Mouse (Mus musculus) stomach, embryonic 14.5 days (tissue): ENCODE measurements at regions not wholly inside any gene's neighbourhood (a gene's known extent, or its start where the extent isn't known, plus 50 kb on each side); places are given as distances from the start of the nearest gene placed in this dataset.

Source experiments
- ATAC-seq: fragments of 200-750 bp; cut with Nextera tagmentation; 2 replicates; pipeline ENCODE4 v1.8.0; 2017; ENCODE audit warnings: low read depth, moderate TSS enrichment; ENCODE audit not compliant: insufficient number of reproducible peaks, insufficient read depth, low FRiP score
- H3K27ac ChIP-seq: fragments of 300-500 bp; sonication (generic); 2 replicates; pipeline ENCODE4 v1.5.1; 2014; ENCODE audit warnings: mild to moderate bottlenecking, low read length, moderate library complexity, mixed read lengths
- H3K27me3 ChIP-seq: fragments of 300-500 bp; sonication (generic); 2 replicates; pipeline ENCODE4 v1.6.1; 2014; ENCODE audit warnings: low read length, control low read depth, mixed read lengths; ENCODE audit not compliant: control insufficient read depth, insufficient read depth
- H3K36me3 ChIP-seq: fragments of 300-500 bp; sonication (generic); 2 replicates; pipeline ENCODE4 v1.6.1; 2014; ENCODE audit warnings: mild to moderate bottlenecking, control low read depth, low read length, moderate library complexity, mixed read lengths; ENCODE audit not compliant: control insufficient read depth, insufficient read depth
- H3K4me1 ChIP-seq: fragments of 300-500 bp; sonication (generic); 2 replicates; pipeline ENCODE4 v1.6.1; 2014; ENCODE audit warnings: low read length, control low read depth, mixed read lengths; ENCODE audit not compliant: control insufficient read depth, insufficient read depth
- H3K4me2 ChIP-seq: fragments of 300-500 bp; sonication (generic); replicated peaks from 2 replicates; pipeline ENCODE4 v1.6.1; 2014; ENCODE audit warnings: low read depth, low read length, control low read depth
- H3K4me3 ChIP-seq: fragments of 300-500 bp; sonication (generic); 2 replicates; pipeline ENCODE4 v1.5.1; 2014; ENCODE audit warnings: low read depth, low read length, control low read depth
- H3K9ac ChIP-seq: fragments of 300-500 bp; sonication (generic); replicated peaks from 2 replicates; pipeline ENCODE4 v1.6.1; 2014; ENCODE audit warnings: low read depth, mild to moderate bottlenecking, control low read depth, low read length, moderate library complexity, mixed read lengths
- H3K9me3 ChIP-seq: fragments of 300-500 bp; sonication (generic); 2 replicates; pipeline ENCODE4 v1.6.1; 2016; ENCODE audit warnings: low read depth, low read length, control low read depth; ENCODE audit not compliant: control insufficient read depth
- WGBS: fragments of 180-500 bp; shearing (Covaris S2); extraction: QIAGEN DNeasy Blood & Tissue Kit; methylation state at CpG from one replicate; pipeline ENCODE4 v1.1.7; 2014; 5-methylcytosine and 5-hydroxymethylcytosine counted together

DNA sequence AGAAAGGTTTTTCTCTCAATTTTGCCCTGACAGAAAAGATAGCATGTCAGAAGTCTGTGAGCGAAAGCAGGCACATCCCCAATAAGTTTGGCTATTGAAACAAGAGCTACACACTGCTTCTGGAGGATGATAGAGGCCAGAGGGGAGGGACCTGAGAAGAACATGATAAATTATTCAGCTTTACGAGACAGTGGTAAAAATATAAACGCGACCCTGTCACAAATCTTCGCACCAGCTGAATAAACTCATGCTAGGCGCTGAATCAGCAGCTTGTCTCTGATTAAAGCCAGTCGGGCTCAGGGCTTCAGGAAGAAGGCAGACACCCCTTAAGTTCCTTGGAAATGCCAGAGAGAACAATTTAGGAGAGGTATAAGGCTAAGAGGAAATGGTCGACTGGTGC lies 422.7 kb upstream of the Tnp1 start:
- whole genome bisulfite sequencing: 24% methylated on average over 8 of the region's 8 CpGs
- Histone ChIP-seq H3K36me3 (no peaks in the 10 kb centered on the region), H3K27ac (no peak overlapping the region), H3K9me3 (no peaks in the 10 kb centered on the region), H3K4me3 (no peak overlapping the region), H3K4me2 (no peak overlapping the region), H3K27me3 (no peaks in the 10 kb centered on the region), H3K9ac (no peak overlapping the region), H3K4me1 (peaks cover 4% of the 10 kb centered on the region; the same call in 1 of the 2 replicates)
- no peak for ATAC-seq

DNA sequence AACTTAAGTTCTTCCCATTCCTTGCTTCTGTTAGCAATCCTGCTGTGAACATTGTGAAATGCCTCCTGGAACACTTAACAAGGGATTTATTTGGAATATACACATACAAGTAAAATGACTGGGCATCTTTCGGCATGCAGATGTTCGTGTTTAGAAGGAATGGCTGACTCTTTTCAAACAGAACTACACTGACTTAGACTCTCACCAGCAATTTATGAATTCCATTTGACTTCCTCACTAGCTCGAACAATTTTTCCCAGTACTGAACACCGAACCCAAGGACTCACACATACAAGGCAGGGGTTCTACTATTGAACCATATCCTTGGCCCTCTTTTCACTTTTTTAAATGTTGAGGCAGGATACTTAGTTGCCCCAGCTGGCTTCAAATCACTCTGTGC lies 412.4 kb upstream of the Tnp1 start:
- Histone ChIP-seq H3K27ac (peak overlapping the region; percentile 72; the same call in 1 of the 2 replicates), H3K4me2 (no peak overlapping the region), H3K27me3 (no peaks in the 10 kb centered on the region), H3K4me1 (peaks cover 5% of the 10 kb centered on the region; the same call in 1 of the 2 replicates), H3K36me3 (no peaks in the 10 kb centered on the region), H3K9ac (no peak overlapping the region), H3K9me3 (no peaks in the 10 kb centered on the region), H3K4me3 (no peak overlapping the region)
- 52% methylated on average over 4 of the region's 4 CpGs for WGBS
- ATAC-seq: no peak

DNA sequence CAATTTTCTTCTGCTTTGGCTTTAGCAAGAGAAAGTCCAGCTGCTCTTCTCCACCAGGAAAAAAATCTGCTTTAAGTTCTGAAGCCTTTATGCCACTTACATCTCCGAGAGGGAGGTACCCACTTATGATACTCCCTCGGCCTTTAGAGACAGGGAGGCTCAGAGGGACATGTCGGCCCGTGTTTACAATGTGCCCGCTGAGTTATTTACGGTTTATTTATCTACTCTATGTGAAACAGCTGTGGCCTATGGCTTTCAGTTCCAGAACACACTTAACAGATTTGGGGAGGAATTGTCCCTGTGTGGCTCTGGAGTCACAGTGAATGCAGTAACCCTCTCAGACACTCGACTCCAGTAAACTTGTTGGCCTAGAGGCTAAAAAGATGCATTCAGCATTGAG lies 409.3 kb upstream of the Tnp1 start:
- Histone ChIP-seq H3K4me3 (no peak overlapping the region), H3K27ac (no peak overlapping the region), H3K9me3 (no peaks in the 10 kb centered on the region), H3K27me3 (no peaks in the 10 kb centered on the region), H3K4me1 (peaks cover 5% of the 10 kb centered on the region; the same call in 1 of the 2 replicates), H3K36me3 (no peaks in the 10 kb centered on the region), H3K4me2 (no peak overlapping the region), H3K9ac (no peak overlapping the region)
- ATAC-seq: peak; percentile 23; the same call in 1 of the 2 replicates
- 26% methylated on average over 7 of the region's 7 CpGs for WGBS

DNA sequence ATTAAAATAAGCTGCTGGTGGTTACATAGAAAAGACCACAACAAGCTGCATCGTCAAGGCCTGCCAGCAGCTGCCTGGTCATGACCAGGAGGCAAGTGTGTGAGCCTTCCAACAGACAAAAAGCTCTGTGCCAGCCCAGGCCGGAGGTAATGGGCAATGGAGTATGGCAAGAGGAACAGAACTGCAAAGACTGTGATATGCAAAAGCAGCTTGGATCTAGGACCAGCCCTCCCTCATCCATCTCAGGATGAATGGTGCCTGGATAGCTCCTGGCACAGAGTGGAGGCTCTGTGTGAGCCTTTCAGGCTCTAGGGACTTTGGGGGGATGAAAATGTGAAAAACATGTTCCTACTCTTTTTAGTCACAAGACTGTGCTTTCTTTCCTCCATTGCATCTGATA lies 402.5 kb upstream of the Tnp1 start:
- Histone ChIP-seq H3K27me3 (no peaks in the 10 kb centered on the region), H3K4me3 (no peak overlapping the region), H3K4me2 (no peak overlapping the region), H3K4me1 (no peaks in the 10 kb centered on the region), H3K9me3 (no peaks in the 10 kb centered on the region), H3K9ac (no peak overlapping the region), H3K36me3 (no peaks in the 10 kb centered on the region), H3K27ac (no peak overlapping the region)
- no peak for ATAC-seq
- 89% methylated on average over 2 of the region's 2 CpGs for WGBS

DNA sequence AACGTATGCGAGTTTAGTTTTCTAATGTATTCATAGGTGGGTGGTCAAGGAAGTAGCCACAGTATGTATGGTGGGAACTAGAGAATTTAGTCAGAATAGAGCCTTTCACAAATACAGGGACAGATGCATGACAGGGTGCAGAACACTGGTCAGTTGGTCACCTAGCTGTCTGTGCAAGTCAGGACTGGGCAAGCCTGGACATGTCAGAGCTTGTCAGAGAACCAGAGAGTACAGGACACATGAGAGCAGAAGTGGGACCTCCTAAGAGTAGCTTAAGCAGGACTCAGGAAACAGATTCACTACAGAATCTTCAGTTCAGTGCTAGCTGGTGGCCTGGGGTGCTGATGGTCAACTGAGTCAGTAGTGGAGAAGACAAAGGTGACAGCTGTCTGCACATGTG lies 395.7 kb upstream of the Tnp1 start:
- no peak for ATAC-seq
- H3K4me3 ChIP-seq: no peak overlapping the region
- WGBS: 94% methylated on average over 2 of the region's 2 CpGs
- no peak overlapping the region for H3K9ac ChIP-seq
- H3K27ac ChIP-seq: no peak overlapping the region
- no peaks in the 10 kb centered on the region for H3K4me1 ChIP-seq
- H3K36me3 ChIP-seq: no peaks in the 10 kb centered on the region
- H3K4me2 ChIP-seq: no peak overlapping the region
- H3K27me3 ChIP-seq: no peaks in the 10 kb centered on the region
- no peaks in the 10 kb centered on the region for H3K9me3 ChIP-seq

DNA sequence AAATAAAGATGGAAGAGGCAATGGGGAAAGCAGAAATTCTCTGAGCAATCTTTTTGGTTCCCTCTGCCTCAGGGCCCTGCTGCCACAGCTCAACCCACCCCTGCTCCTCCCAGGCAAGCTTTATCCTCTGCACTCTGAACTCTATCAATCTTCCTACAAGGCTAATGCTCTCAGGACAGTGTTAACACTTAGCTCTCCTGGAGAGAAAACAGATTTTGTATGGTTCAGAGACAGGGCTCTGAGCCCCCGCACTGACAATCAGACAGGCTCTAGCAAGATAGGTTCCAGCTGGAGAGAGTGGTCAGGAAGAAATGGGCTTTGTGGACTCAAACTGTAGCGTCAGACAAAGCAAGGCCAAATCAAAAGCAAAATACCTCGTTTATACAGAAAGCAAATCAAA lies 383.5 kb upstream of the Tnp1 start:
- peak; percentile 86; the same call in 1 of the 2 replicates for ATAC-seq
- Histone ChIP-seq H3K4me1 (peaks cover 14% of the 10 kb centered on the region; the same call in 1 of the 2 replicates), H3K27ac (peak overlapping the region; percentile 53; the same call in 1 of the 2 replicates), H3K36me3 (no peaks in the 10 kb centered on the region), H3K4me2 (no peak overlapping the region), H3K27me3 (no peaks in the 10 kb centered on the region), H3K9ac (no peak overlapping the region), H3K4me3 (no peak overlapping the region), H3K9me3 (0 out of 2 replicates have a peak, but pooled peaks cover 4% of the 10 kb centered on the region)
- 9% methylated on average over 3 of the region's 3 CpGs for WGBS

DNA sequence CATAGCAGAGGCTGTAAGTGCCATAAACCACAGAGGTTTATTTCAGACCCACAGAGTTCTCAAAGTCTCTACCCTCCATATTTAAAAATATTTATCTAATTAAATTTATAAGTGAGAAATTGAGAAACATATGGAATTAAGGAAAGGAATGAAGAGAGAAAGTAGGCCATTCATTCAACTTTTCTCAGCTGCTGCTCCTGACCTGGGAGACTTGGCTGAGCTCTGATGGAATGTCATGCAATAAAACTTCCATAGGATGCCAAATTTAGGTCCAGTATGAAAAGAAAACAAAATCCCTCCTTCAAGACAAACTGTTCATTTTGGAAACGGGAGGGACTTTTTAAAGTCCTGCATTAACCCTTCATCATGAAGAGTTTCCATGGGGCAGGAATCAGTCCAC lies 379.3 kb upstream of the Tnp1 start:
- WGBS: 31% methylated on average over 1 of the region's 1 CpGs
- H3K9me3 ChIP-seq: no peaks in the 10 kb centered on the region
- no peaks in the 10 kb centered on the region for H3K27me3 ChIP-seq
- H3K36me3 ChIP-seq: no peaks in the 10 kb centered on the region
- no peak for ATAC-seq
- H3K4me1 ChIP-seq: peaks cover 19% of the 10 kb centered on the region
- no peak overlapping the region for H3K9ac ChIP-seq
- no peak overlapping the region for H3K4me2 ChIP-seq
- no peak overlapping the region for H3K4me3 ChIP-seq
- peak overlapping the region; percentile 39; the same call in 1 of the 2 replicates for H3K27ac ChIP-seq

DNA sequence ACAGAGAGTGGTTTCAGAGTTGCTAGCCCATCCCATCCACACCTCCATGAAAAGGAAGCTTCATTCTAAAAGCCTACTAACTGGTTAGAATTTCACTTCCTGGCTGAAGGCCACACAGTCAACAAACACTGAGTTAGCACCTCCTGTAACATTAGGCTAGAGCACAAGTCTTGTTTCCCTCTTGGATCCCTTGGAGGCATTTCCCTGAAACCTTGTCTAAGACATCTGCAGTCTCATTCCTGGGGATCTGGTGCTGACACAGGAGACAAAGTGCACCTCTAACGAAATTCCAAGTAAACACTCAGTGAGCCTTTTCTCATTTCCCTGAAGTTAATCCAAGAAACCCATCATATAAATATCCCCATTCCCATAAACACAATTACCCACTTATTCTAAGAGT lies 378.8 kb upstream of the Tnp1 start:
- Histone ChIP-seq H3K36me3 (no peaks in the 10 kb centered on the region), H3K4me1 (peaks cover 18% of the 10 kb centered on the region), H3K27ac (peak overlapping the region; percentile 52; the same call in 1 of the 2 replicates), H3K9me3 (no peaks in the 10 kb centered on the region), H3K4me2 (no peak overlapping the region), H3K9ac (no peak overlapping the region), H3K27me3 (no peaks in the 10 kb centered on the region), H3K4me3 (no peak overlapping the region)
- ATAC-seq: no peak
- 21% methylated on average over 1 of the region's 1 CpGs for WGBS

DNA sequence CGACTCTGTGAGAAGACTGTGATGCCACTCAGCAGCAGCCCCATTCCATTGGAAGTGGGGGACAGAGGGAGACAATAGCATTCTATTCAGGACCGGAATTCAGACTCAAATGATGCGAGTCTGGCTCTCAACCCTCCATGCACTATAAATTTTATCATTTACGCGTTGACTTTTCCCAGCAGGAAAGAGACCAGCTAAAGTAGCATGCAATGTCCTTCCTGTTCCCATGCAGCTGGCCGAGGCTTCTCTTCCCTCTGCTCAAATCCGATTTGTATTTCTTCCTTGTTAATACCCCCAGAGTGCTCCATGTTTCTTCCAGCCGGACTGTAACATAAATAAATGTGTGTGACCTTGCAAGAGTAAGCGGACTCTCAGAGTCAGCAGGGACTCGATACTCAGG lies 376.4 kb upstream of the Tnp1 start:
- Histone ChIP-seq H3K27ac (peak overlapping the region; percentile 18; the same call in 1 of the 2 replicates), H3K4me2 (no peak overlapping the region), H3K27me3 (no peaks in the 10 kb centered on the region), H3K4me1 (peaks cover 8% of the 10 kb centered on the region), H3K9ac (no peak overlapping the region), H3K4me3 (no peak overlapping the region), H3K9me3 (no peaks in the 10 kb centered on the region), H3K36me3 (no peaks in the 10 kb centered on the region)
- 57% methylated on average over 10 of the region's 10 CpGs for WGBS
- no peak for ATAC-seq
